26 mouse cellular contexts compared by ENCODE assay signal in genomic region chr7:72066352-72066751, GRCm38 (mm10).
A peak's percentile ranks its signal among the peaks of the same experiment; 100 is the strongest.
DNase-seq lines count a peak whose midpoint lies in the region; ATAC-seq and TF ChIP-seq lines count a peak whose summit lies in the region.
"Had no signal": no experiment of that assay in that cellular context is flagged by ENCODE, and none has a peak within 500 bp of the region (broad histone marks: within the 10 kb centered on the region; RNA-seq: fewer than 3 reads in every experiment).

No protein-coding gene starts in this region.

- H3K4me2 ChIP-seq in myocyte (ENCODE audit: low read depth): no peak overlapping the region
- H3K4me2 ChIP-seq: embryonic facial prominence, embryonic 12.5 days; forebrain, embryonic 12.5 days had no signal

- peak; percentile 41; the same call in 1 of the 2 replicates for ATAC-seq in frontal cortex, adult (ENCODE audit: low TSS enrichment)
- no peak for ATAC-seq in monocyte, adult 5-6 weeks (replicated peaks; ENCODE audit: insufficient number of reproducible peaks, low FRiP score, low TSS enrichment, poor library complexity, severe bottlenecking)
- ATAC-seq in erythroid progenitor cell, adult 5-6 weeks (replicated peaks; ENCODE audit: low FRiP score, poor library complexity, severe bottlenecking): no peak
- ATAC-seq: activated CD4-positive, CD25-positive, alpha-beta regulatory T cell, adult 4 months; CD4-positive, CD25-positive, alpha-beta regulatory T cell, adult 4 months; forebrain, embryonic 14.5 days; forebrain, postnatal 0 days; Patski had no signal

- H3ac ChIP-seq in myocyte (ENCODE audit: control insufficient read depth, insufficient read length): no peak overlapping the region

- no peaks in the 10 kb centered on the region for H3K27me3 ChIP-seq in myocyte (ENCODE audit: control insufficient read depth, insufficient read depth, insufficient read length)
- H3K27me3 ChIP-seq: CH12.LX; embryonic facial prominence, embryonic 12.5 days; forebrain, embryonic 12.5 days had no signal

- H3K4me3 ChIP-seq in myocyte: no peak overlapping the region
- H3K4me3 ChIP-seq: embryonic facial prominence, embryonic 10.5 days; embryonic facial prominence, embryonic 12.5 days; forebrain, embryonic 10.5 days; forebrain, embryonic 12.5 days had no signal

- no peaks in the 10 kb centered on the region for H3K36me3 ChIP-seq in myocyte (ENCODE audit: control insufficient read depth, insufficient read depth)
- H3K36me3 ChIP-seq: embryonic facial prominence, embryonic 10.5 days; embryonic facial prominence, embryonic 12.5 days; forebrain, embryonic 10.5 days; forebrain, embryonic 12.5 days; G1E had no signal

- H3K79me2 ChIP-seq in myocyte (ENCODE audit: control insufficient read depth, insufficient read depth): no peaks in the 10 kb centered on the region

- DNase-seq in frontal cortex, postnatal 10 days (ENCODE audit: low spot score in 2 of 2): no peak
- DNase-seq in 3T3-L1 (ENCODE audit: low read depth, low spot score) (peak; percentile 17), adipocyte (ENCODE audit: low spot score) (peak; percentile 5)
- DNase-seq: adrenal gland, adult 2 months; adrenal gland, postnatal 10 days; adrenal gland, postnatal 25 days; cerebellum, adult 11-12 months; cerebellum, adult 2 months; cerebellum, adult 9-10 months; cerebellum, postnatal 10 days; cerebellum, postnatal 25 days; forebrain, postnatal 0 days had no signal

- no peak for TF ChIP-seq POLR2A in myocyte (IDR thresholded peaks at IDR 0.05; ENCODE audit: insufficient read length, low read depth)

TF ChIP-seq in myocyte, 11 proteins besides CTCF, POLR2A, EP300 and RAD21:
- TF ChIP-seq TCF3 (IDR thresholded peaks at IDR 0.05; ENCODE audit: insufficient read length, low read depth): no peak
- peak; percentile 82; the same call in 1 of the 2 replicates for TF ChIP-seq CEBPB (IDR thresholded peaks at IDR 0.05; ENCODE audit: insufficient read depth, poor library complexity, severe bottlenecking)

Comparison
In these comparisons a context has a peak if more than half of its experiments do, and no peak if none do; other contexts are left out.
1. DNase-seq: peak in 3T3-L1 (single experiment) and adipocyte (single experiment); none in frontal cortex, postnatal 10 days (0 of 2).